Mouse (Mus musculus) gastrocnemius, postnatal 25 days (tissue): Measurements from ENCODE around the gene Tmem82. TPM values are rescaled to one million over a fixed set of nuclear protein-coding genes. Genes with fewer than 3 reads are reported as not detected.
"Not testable (repeated sequence)": the region's sequence is repeated elsewhere in the genome, so short reads cannot be mapped to it uniquely, and the experiment has no call there.

Source experiments
- DNase-seq: peaks from one replicate; pipeline ENCODE4 v3.0.0; 2022
- total RNA-seq, 2 experiments: library from RNA; stranded (reverse); gene quantifications; 1 replicate in 1 of 2; 2 replicates in 1 of 2; pipeline ENCODE4 v1.2.3; 2021

The Tmem82 gene
- total RNA-seq, 2 experiments from 2014 or later = 1.2 to 2.3 TPM

- peak; percentile 70 for DNase-seq
Observed at GRCm38 (mm10) chr4:141574789-141575702, 43.4 kb downstream of the Tmem82 start.

DNA sequence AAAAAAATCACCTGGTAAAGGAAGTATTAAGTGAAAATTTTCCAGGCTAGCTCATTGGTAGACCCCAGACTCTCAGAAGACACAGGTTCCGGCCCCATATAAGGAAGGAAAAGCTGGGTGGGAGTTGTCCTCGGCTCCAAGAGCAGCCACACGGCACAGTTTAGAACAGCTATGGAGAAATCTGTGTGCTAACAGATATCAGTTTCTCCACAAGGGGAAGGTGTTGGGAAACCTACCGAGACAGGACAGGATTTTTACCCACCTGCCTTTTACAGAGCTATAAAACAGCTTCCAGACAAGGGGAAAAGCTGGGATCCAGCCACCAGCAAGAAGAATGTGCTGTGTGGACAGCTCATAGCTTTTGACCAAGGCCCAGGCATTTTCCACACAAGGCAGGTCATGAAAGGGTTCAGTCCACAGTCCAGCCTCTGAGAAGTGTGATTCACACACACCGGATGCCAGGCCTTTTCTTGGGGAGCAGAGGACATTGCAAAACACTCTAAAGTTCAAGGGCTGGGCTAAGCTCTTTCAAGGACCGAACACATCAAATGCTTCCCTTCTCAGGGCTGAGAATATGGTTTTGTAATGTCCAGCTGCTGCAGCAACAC is 45.0 kb downstream of the Tmem82 start:
- peak; percentile 35 for DNase-seq

DNA sequence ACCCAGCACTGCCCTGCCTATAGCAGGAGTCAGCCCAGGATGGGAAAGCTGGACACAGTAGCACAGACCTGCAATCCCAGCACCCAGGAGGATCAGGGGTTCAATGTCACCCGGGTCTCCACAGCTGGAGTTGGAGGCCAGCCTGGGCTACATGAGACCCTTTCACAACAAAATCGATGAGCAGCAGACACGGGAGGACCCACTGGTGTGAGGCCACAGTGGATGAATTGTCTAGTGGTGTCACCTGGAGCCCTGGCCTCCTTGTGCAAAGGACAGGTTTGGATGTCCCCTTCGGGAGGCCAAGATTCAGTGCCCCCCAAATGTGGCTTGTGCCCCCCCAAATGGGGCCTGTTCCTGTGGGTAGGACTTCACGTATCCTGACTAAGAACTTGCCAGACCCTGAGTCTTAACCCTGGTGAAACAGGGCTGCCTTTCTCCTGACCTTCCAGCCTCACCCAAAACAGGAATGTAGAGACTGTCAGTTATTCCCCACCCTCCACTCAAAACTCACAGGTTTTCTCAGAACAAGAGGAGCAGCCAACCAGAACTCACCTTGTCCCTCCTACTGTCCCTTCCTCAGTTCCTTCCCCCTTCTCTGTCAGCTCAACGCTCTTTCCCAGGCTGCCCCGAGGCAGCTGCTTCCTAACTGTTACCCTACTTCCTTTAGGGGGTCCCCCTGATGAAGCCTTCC is 45.6 kb downstream of the Tmem82 start:
- DNase-seq = no peak

DNA sequence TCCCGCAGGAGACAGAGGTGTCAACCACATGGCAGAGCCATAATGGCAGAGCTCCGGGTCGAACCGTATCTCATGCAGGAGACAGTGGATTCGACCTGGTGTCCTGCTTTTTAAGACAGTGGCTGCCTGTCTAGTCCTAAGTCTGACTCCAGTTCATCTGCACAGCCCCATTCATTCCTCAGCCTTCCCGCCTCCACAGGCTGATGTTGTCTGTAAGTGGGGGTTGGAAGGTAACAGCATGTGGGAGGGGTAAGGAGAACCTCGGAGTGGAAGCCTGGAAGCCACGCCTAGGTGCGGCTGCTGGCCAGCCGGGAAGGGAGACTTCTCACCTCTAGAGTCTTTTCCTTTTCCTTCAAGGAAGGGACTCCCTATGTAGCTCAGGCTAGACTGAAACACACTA is 46.5 kb downstream of the Tmem82 start:
- no peak for DNase-seq

DNA sequence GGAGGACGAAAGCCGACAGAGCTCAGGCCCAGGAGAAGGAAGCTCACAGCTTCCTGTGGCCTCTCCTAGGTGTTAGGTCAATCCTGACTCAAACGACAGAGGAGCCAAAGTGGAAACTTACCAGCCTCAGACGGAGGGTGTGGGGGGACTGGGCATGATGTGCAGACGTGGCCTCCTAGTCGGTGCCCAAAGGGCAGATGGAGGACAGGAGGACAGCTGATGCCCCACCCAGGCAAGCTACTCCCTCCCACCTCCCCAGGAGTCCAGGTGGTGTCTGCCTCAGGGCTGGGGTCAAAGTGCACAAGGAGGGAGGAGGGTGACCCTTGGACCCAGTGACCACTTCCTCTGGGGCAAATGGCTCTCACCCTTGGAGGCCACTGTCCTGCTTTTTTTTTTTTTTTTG is 47.1 kb downstream of the Tmem82 start:
- DNase-seq = no peak

DNA sequence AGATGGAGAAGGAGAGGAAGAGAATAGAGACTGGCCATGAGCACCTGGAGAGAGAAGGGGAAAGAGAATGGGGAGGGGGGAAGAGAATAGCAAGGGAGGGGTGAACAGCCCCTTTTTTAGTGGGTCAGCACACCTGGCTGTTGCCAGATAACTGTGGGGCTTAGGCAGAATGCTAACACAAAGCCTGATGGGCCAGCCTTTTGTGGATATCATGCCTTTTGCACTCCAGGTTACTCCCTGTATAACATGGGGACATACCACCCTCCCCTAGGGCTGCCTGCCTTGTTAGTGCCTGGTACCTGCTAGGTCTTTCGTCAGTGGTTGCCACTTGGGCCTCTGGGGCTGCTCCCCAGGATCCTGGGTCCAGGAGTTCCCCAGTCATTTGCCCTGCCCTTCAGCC is 47.6 kb downstream of the Tmem82 start:
- no peak for DNase-seq

DNA sequence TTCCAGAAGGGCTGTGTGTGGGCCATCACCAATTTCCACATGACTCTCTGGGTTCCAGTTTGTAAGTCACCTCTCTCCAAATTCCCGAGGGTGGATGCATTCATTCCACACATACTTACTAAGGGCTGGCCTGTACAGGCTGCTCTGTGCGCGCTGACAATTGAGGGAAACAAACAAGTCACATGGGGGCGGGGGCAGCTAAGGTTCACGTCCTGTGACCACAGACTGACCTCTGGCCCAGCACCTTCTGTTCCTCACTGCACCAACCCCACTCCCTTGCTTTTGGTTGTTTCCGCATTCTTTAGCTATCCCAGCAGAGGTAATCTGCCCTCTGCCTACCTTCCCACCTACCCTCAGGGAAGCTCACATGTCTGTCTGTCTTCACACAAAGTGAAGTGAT is 48.4 kb downstream of the Tmem82 start:
- peak; percentile 46 for DNase-seq

GRCm38 (mm10) chr4:141568966-141569365 is 49.5 kb downstream of the Tmem82 start:
- DNase-seq = no peak

DNA sequence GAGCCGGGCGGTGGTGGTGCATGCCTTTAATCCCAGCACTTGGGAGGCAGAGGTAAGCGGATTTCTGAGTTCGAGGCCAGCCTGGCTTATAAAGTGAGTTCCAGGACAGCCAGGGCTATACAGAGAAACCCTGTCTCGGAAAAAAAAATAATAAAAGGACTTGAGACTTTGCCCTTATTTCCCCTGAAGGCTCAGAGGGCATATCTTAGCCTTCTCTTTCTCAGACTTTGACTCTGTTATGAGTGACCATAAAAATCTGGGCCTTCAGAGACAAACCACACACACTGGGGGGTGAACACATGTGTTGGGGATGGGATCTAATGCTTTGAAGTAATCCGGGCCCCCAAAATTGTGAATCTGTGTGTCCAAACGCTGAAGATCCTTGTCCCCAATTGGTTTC is 51.3 kb downstream of the Tmem82 start:
- not testable (repeated sequence) for DNase-seq

GRCm38 (mm10) chr4:141566187-141566586 is 52.2 kb downstream of the Tmem82 start:
- no peak for DNase-seq

DNA sequence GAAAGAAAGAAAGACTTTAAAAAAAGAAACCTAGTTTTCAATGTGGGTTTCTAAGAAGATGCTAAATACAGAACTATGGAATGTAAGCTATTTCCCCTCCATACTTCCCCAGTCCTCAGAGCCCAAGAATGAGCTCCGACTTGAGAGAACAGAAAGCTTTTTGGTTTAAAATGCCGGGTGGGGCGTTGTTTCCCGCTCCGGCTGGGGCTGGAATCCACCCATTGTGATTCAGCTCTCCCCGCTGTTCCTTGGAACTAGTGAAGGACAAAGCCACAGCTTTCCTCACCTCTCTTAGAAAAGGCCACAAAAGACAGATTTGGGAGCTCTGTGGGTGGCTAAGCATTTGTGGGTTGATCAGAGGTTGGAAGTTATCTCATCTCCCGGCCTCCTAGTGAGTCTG is 53.1 kb downstream of the Tmem82 start:
- no peak for DNase-seq

- no peak for DNase-seq
Observed at GRCm38 (mm10) chr4:141564660-141565059, 53.8 kb downstream of the Tmem82 start.

- DNase-seq = no peak
Observed at GRCm38 (mm10) chr4:141564209-141564608, 54.2 kb downstream of the Tmem82 start.

Other genes with a start within 250 kb of the Tmem82 start
- under 1 TPM; 0.35 to 0.51 TPM for gene Clcnka, start 219.9 kb downstream of the Tmem82 start, total RNA-seq
- not detected for gene Clcnkb, start 202.6 kb downstream of the Tmem82 start, total RNA-seq
- gene Hspb7, start 197.9 kb downstream of the Tmem82 start, total RNA-seq = 1,000 to 10,000 TPM in 1 of 2 experiments, 100 to 1,000 TPM in 1; 347 to 1,168 TPM
- gene Srarp, start 182.5 kb downstream of the Tmem82 start, total RNA-seq = 1 to 10 TPM in 1 of 2 experiments, under 1 TPM in 1; 0.91 to 1.0 TPM
- 10 to 100 TPM; 24.7 to 25.5 TPM for gene Zbtb17, start 174.0 kb downstream of the Tmem82 start, total RNA-seq
- gene Spen, start 80.0 kb downstream of the Tmem82 start, total RNA-seq = 10 to 100 TPM; 18.6 to 19.9 TPM
- gene Fblim1, start 12.5 kb downstream of the Tmem82 start, total RNA-seq = 1 to 10 TPM; 1.5 to 4.7 TPM
- 10 to 100 TPM; 14.7 to 14.8 TPM for gene Slc25a34, start 5.2 kb upstream of the Tmem82 start, total RNA-seq
- 10 to 100 TPM; 24.3 to 32.7 TPM for gene Plekhm2, start 46.3 kb upstream of the Tmem82 start, total RNA-seq
- 1 to 10 TPM; 1.4 to 2.3 TPM for gene Rsc1a1, start 67.0 kb upstream of the Tmem82 start, total RNA-seq
- 10 to 100 TPM; 34.4 to 42.4 TPM for gene Ddi2, start 104.8 kb upstream of the Tmem82 start, total RNA-seq
- under 1 TPM in 1 of 2 experiments, not detected in 1; 0.20 TPM for gene Agmat, start 128.0 kb upstream of the Tmem82 start, total RNA-seq
- gene Dnajc16, start 172.3 kb upstream of the Tmem82 start, total RNA-seq = 10 to 100 TPM; 10.1 to 12.0 TPM
- 1 to 10 TPM; 2.0 TPM for gene Casp9, start 175.0 kb upstream of the Tmem82 start, total RNA-seq
- gene Cela2a, start 207.5 kb upstream of the Tmem82 start, total RNA-seq = not detected
- not detected for gene Ctrc, start 227.7 kb upstream of the Tmem82 start, total RNA-seq